Mouse (Mus musculus): ENCODE data around the gene Gan.

- TF ChIP-seq GATA1 (IDR thresholded peaks at IDR 0.05; ENCODE audit: borderline replicate concordance, low read length) (no peak), FLI1 (IDR thresholded peaks at IDR 0.05; ENCODE audit: low read length) (no peak)
These were observed 41.7 kb downstream of the Gan start for GRCm38 (mm10) chr8:117199658-117200057.
